Mouse (Mus musculus) kidney, adult 2 months (tissue): Measurements from ENCODE around the gene Smad5.

Experiments used
- CTCF ChIP-seq: fragments of 200-500 bp; conservative IDR thresholded peaks from 2 replicates; pipeline ENCODE4 v1.5.1; 2011; ENCODE audit warnings: low read depth, mild to moderate bottlenecking, control low read depth, low read length, moderate library complexity, mixed read lengths; ENCODE audit not compliant: insufficient read depth, insufficient read length
- POLR2A ChIP-seq: fragments of 200-500 bp; IDR thresholded peaks from one replicate; pipeline ENCODE4 v1.6.1; 2011; ENCODE audit warnings: low read depth, low read length, control low read depth

- no peak for TF ChIP-seq CTCF
- TF ChIP-seq POLR2A = no peak
Measured at GRCm38 (mm10) chr13:56678826-56679504, 23.8 kb upstream of the Smad5 start.
